Mouse (Mus musculus) frontal cortex, postnatal 10 days (tissue): ENCODE measurements at regions not wholly inside any gene's neighbourhood (a gene's known extent, or its start where the extent isn't known, plus 50 kb on each side); places are given as distances from the start of the nearest gene placed in this dataset.

Experiments used
- DNase-seq, 2 experiments: peaks; one replicate each; pipeline ENCODE4 v3.0.0; 2022; ENCODE audit warnings: low spot score in 2 of 2, mixed read lengths in 1 of 2

- no peak for DNase-seq
These were observed 582.0 kb upstream of the Negr1 start for GRCm38 (mm10) chr3:155979636-155980035.

- no peak for DNase-seq
These were observed 567.5 kb upstream of the Negr1 start for GRCm38 (mm10) chr3:155994044-155994443.

GRCm38 (mm10) chr3:156017676-156018230 lies 543.8 kb upstream of the Negr1 start:
- DNase-seq = no peak

- no peak for DNase-seq
These were observed 532.9 kb upstream of the Negr1 start for GRCm38 (mm10) chr3:156028602-156029188.

- no peak for DNase-seq
These were observed 491.3 kb upstream of the Negr1 start for GRCm38 (mm10) chr3:156070257-156070656.

GRCm38 (mm10) chr3:156082268-156082667 lies 479.3 kb upstream of the Negr1 start:
- no peak for DNase-seq

GRCm38 (mm10) chr3:156093689-156094088 lies 467.9 kb upstream of the Negr1 start:
- DNase-seq = no peak

GRCm38 (mm10) chr3:156094990-156095389 lies 466.6 kb upstream of the Negr1 start:
- DNase-seq = no peak

GRCm38 (mm10) chr3:156105788-156106187 lies 455.8 kb upstream of the Negr1 start:
- no peak for DNase-seq

- DNase-seq = no peak
These were observed 441.3 kb upstream of the Negr1 start for GRCm38 (mm10) chr3:156120341-156120740.

GRCm38 (mm10) chr3:156131598-156131997 lies 430.0 kb upstream of the Negr1 start:
- DNase-seq = no peak

- no peak for DNase-seq
These were observed 420.2 kb upstream of the Negr1 start for GRCm38 (mm10) chr3:156141355-156141754.

- DNase-seq = no peak
These were observed 412.3 kb upstream of the Negr1 start for GRCm38 (mm10) chr3:156149322-156149721.

- no peak for DNase-seq
These were observed 391.5 kb upstream of the Negr1 start for GRCm38 (mm10) chr3:156170076-156170475.

GRCm38 (mm10) chr3:156198688-156199087 lies 362.9 kb upstream of the Negr1 start:
- DNase-seq = no peak

- no peak for DNase-seq
These were observed 361.7 kb upstream of the Negr1 start for GRCm38 (mm10) chr3:156199749-156200467.

GRCm38 (mm10) chr3:156205246-156205645 lies 356.3 kb upstream of the Negr1 start:
- no peak for DNase-seq

- no peak for DNase-seq
These were observed 353.2 kb upstream of the Negr1 start for GRCm38 (mm10) chr3:156208420-156208819.

- DNase-seq = no peak
These were observed 350.8 kb upstream of the Negr1 start for GRCm38 (mm10) chr3:156210827-156211226.

- no peak for DNase-seq
These were observed 346.8 kb upstream of the Negr1 start for GRCm38 (mm10) chr3:156214823-156215222.

GRCm38 (mm10) chr3:156232111-156232510 lies 329.5 kb upstream of the Negr1 start:
- no peak for DNase-seq

GRCm38 (mm10) chr3:156235955-156236354 lies 325.6 kb upstream of the Negr1 start:
- DNase-seq = no peak

GRCm38 (mm10) chr3:156252256-156252861 lies 309.2 kb upstream of the Negr1 start:
- DNase-seq = no peak
